Mouse (Mus musculus): ENCODE results near the gene Lpin2. TPM values are rescaled to one million over a fixed set of nuclear protein-coding genes. Genes with fewer than 3 reads are reported as not detected.

The Lpin2 gene
- polyA plus RNA-seq, 1 experiment: 6.3 TPM

- no peak overlapping the region for H3K4me3 ChIP-seq (ENCODE audit: insufficient read depth, low read depth, low read length)
- H3K4me1 ChIP-seq (ENCODE audit: control insufficient read depth, insufficient read depth, insufficient read length, low read length): no peaks in the 10 kb centered on the region
- H3K27ac ChIP-seq (replicated peaks; ENCODE audit: low read depth, low read length): no peak overlapping the region
These were observed 42.7 kb downstream of the Lpin2 start for GRCm38 (mm10) chr17:71225091-71225490.

GRCm38 (mm10) chr17:71227128-71227895, 45.0 kb downstream of the Lpin2 start:
- Histone ChIP-seq H3K4me1 (ENCODE audit: control insufficient read depth, insufficient read depth, insufficient read length, low read length) (no peaks in the 10 kb centered on the region), H3K4me3 (ENCODE audit: insufficient read depth, low read depth, low read length) (no peak overlapping the region), H3K27ac (replicated peaks; ENCODE audit: low read depth, low read length) (no peak overlapping the region)

- no peak overlapping the region for H3K27ac ChIP-seq (replicated peaks; ENCODE audit: low read depth, low read length)
- H3K4me3 ChIP-seq (ENCODE audit: insufficient read depth, low read depth, low read length): no peak overlapping the region
- no peaks in the 10 kb centered on the region for H3K4me1 ChIP-seq (ENCODE audit: control insufficient read depth, insufficient read depth, insufficient read length, low read length)
These were observed 46.3 kb downstream of the Lpin2 start for GRCm38 (mm10) chr17:71228651-71229050.

- Histone ChIP-seq H3K4me3 (ENCODE audit: insufficient read depth, low read depth, low read length) (no peak overlapping the region), H3K4me1 (ENCODE audit: control insufficient read depth, insufficient read depth, insufficient read length, low read length) (no peaks in the 10 kb centered on the region), H3K27ac (replicated peaks; ENCODE audit: low read depth, low read length) (no peak overlapping the region)
These were observed 47.8 kb downstream of the Lpin2 start for GRCm38 (mm10) chr17:71230108-71230709.

GRCm38 (mm10) chr17:71231998-71232397, 49.6 kb downstream of the Lpin2 start:
- Histone ChIP-seq H3K4me3 (ENCODE audit: insufficient read depth, low read depth, low read length) (no peak overlapping the region), H3K27ac (replicated peaks; ENCODE audit: low read depth, low read length) (no peak overlapping the region), H3K4me1 (ENCODE audit: control insufficient read depth, insufficient read depth, insufficient read length, low read length) (no peaks in the 10 kb centered on the region)

- Histone ChIP-seq H3K4me3 (ENCODE audit: insufficient read depth, low read depth, low read length) (no peak overlapping the region), H3K4me1 (ENCODE audit: control insufficient read depth, insufficient read depth, insufficient read length, low read length) (no peaks in the 10 kb centered on the region), H3K27ac (replicated peaks; ENCODE audit: low read depth, low read length) (no peak overlapping the region)
These were observed 50.9 kb downstream of the Lpin2 start for GRCm38 (mm10) chr17:71233210-71233609.

GRCm38 (mm10) chr17:71234041-71234594, 51.8 kb downstream of the Lpin2 start:
- no peak overlapping the region for H3K27ac ChIP-seq (replicated peaks; ENCODE audit: low read depth, low read length)

GRCm38 (mm10) chr17:71235229-71235958, 53.0 kb downstream of the Lpin2 start:
- H3K4me3 ChIP-seq (ENCODE audit: insufficient read depth, low read depth, low read length): no peak overlapping the region

More at GRCm38 (mm10) chr17:71234041-71234594, 51.8 kb downstream of the Lpin2 start:
- Histone ChIP-seq H3K4me1 (ENCODE audit: control insufficient read depth, insufficient read depth, insufficient read length, low read length) (no peaks in the 10 kb centered on the region), H3K4me3 (ENCODE audit: insufficient read depth, low read depth, low read length) (no peak overlapping the region)

GRCm38 (mm10) chr17:71238494-71238893, 56.1 kb downstream of the Lpin2 start:
- Histone ChIP-seq H3K27ac (replicated peaks; ENCODE audit: low read depth, low read length) (no peak overlapping the region), H3K4me3 (ENCODE audit: insufficient read depth, low read depth, low read length) (no peak overlapping the region), H3K4me1 (ENCODE audit: control insufficient read depth, insufficient read depth, insufficient read length, low read length) (no peaks in the 10 kb centered on the region)

More at GRCm38 (mm10) chr17:71235229-71235958, 53.0 kb downstream of the Lpin2 start:
- Histone ChIP-seq H3K4me1 (ENCODE audit: control insufficient read depth, insufficient read depth, insufficient read length, low read length) (no peaks in the 10 kb centered on the region), H3K27ac (replicated peaks; ENCODE audit: low read depth, low read length) (no peak overlapping the region)

- Histone ChIP-seq H3K4me1 (ENCODE audit: control insufficient read depth, insufficient read depth, insufficient read length, low read length) (no peaks in the 10 kb centered on the region), H3K4me3 (ENCODE audit: insufficient read depth, low read depth, low read length) (no peak overlapping the region), H3K27ac (replicated peaks; ENCODE audit: low read depth, low read length) (no peak overlapping the region)
These were observed 58.5 kb downstream of the Lpin2 start for GRCm38 (mm10) chr17:71240811-71241210.

GRCm38 (mm10) chr17:71242666-71243065, 60.3 kb downstream of the Lpin2 start:
- Histone ChIP-seq H3K4me3 (ENCODE audit: insufficient read depth, low read depth, low read length) (no peak overlapping the region), H3K4me1 (ENCODE audit: control insufficient read depth, insufficient read depth, insufficient read length, low read length) (no peaks in the 10 kb centered on the region), H3K27ac (replicated peaks; ENCODE audit: low read depth, low read length) (no peak overlapping the region)

GRCm38 (mm10) chr17:71245133-71245532, 62.8 kb downstream of the Lpin2 start:
- Histone ChIP-seq H3K27ac (replicated peaks; ENCODE audit: low read depth, low read length) (no peak overlapping the region), H3K4me1 (ENCODE audit: control insufficient read depth, insufficient read depth, insufficient read length, low read length) (no peaks in the 10 kb centered on the region), H3K4me3 (ENCODE audit: insufficient read depth, low read depth, low read length) (no peak overlapping the region)

- Histone ChIP-seq H3K4me3 (ENCODE audit: insufficient read depth, low read depth, low read length) (no peak overlapping the region), H3K27ac (replicated peaks; ENCODE audit: low read depth, low read length) (no peak overlapping the region), H3K4me1 (ENCODE audit: control insufficient read depth, insufficient read depth, insufficient read length, low read length) (no peaks in the 10 kb centered on the region)
These were observed 63.7 kb downstream of the Lpin2 start for GRCm38 (mm10) chr17:71246022-71246421.

- no peak overlapping the region for H3K4me3 ChIP-seq (ENCODE audit: insufficient read depth, low read depth, low read length)
- H3K27ac ChIP-seq (replicated peaks; ENCODE audit: low read depth, low read length): no peak overlapping the region
- H3K4me1 ChIP-seq (ENCODE audit: control insufficient read depth, insufficient read depth, insufficient read length, low read length): no peaks in the 10 kb centered on the region
These were observed 66.6 kb downstream of the Lpin2 start for GRCm38 (mm10) chr17:71248963-71249362.

GRCm38 (mm10) chr17:71250046-71250445, 67.7 kb downstream of the Lpin2 start:
- H3K27ac ChIP-seq (replicated peaks; ENCODE audit: low read depth, low read length): no peak overlapping the region
- H3K4me3 ChIP-seq (ENCODE audit: insufficient read depth, low read depth, low read length): no peak overlapping the region
- no peaks in the 10 kb centered on the region for H3K4me1 ChIP-seq (ENCODE audit: control insufficient read depth, insufficient read depth, insufficient read length, low read length)

Data from brown adipose tissue, adult 24 weeks (tissue).